Comparison of ENCODE assay signal across 13 mouse cellular contexts in the genomic region with DNA sequence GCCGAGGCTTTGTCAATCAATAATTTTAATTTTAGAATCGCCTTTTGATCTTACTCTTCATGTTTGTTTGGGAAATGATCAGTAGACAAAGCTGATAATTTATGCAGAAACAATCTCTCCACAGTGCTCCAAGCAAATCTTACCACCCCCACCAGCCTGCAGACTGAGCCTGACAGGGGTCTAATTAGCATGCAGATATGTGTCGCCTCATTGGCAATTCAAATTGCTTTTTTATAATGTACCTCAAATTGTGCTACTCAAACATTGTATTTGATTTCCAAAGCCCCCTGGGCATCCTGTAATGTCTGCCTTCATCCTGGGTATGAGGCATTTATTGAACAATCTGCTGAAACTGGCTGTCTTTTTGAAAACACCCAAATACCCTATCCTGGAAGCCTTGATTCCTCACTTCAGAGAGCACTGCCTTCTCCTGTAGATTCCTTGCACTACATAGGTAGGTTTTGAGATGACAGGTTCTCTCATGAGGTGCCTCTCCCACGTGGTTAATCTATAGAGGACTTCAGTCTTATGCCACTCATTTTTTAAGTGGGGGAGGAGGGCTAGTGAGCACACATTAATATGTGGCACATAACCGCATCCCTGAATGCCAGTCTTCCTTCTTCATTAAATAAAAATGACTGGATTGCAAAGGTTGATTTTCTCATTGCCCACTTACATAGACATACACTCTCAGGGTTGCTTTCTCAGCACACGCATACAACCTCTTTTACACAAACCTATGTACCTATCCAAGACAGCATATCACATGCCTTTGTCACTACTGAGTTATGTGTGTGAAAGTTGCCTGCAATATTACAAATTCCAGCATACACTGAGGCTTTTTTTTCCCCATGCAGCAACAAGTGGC.
DNase-seq lines count a peak whose midpoint lies in the region; ATAC-seq lines count a peak whose summit lies in the region.
"Had no signal": no experiment of that assay in that cellular context is flagged by ENCODE, and none has a peak within 500 bp of the region (broad histone marks: within the 10 kb centered on the region; RNA-seq: fewer than 3 reads in every experiment).

No protein-coding gene starts in this region.

- H3K4me1 ChIP-seq in forebrain, embryonic 15.5 days, result peaks cover 39% of the 10 kb centered on the region
- peaks cover 19% of the 10 kb centered on the region for H3K4me1 ChIP-seq in midbrain, embryonic 12.5 days
- H3K4me1 ChIP-seq in kidney, embryonic 16.5 days (ENCODE audit: insufficient read depth, low read length), result no peaks in the 10 kb centered on the region
- H3K4me1 ChIP-seq: heart, embryonic 13.5 days had no signal

- H3K4me2 ChIP-seq in forebrain, embryonic 15.5 days (replicated peaks), result peak overlapping the region; percentile 48
- H3K4me2 ChIP-seq in midbrain, embryonic 12.5 days (replicated peaks), result peak overlapping the region; percentile 15; the same call in 1 of the 2 replicates
- no peak overlapping the region for H3K4me2 ChIP-seq in kidney, embryonic 16.5 days (replicated peaks; ENCODE audit: low read depth, low read length)
- H3K4me2 ChIP-seq: heart, embryonic 13.5 days had no signal

- H3K4me3 ChIP-seq in forebrain, embryonic 15.5 days, result peak overlapping the region; percentile 37
- H3K4me3 ChIP-seq in midbrain, embryonic 12.5 days, result no peak overlapping the region
- no peak overlapping the region for H3K4me3 ChIP-seq in kidney, embryonic 16.5 days (ENCODE audit: low read length)
- H3K4me3 ChIP-seq: erythroblast, embryonic 14.5 days; heart, embryonic 13.5 days had no signal

- peak overlapping the region; percentile 60 for H3K27ac ChIP-seq in forebrain, embryonic 15.5 days (replicated peaks)
- H3K27ac ChIP-seq in midbrain, embryonic 12.5 days (replicated peaks), result peak overlapping the region; percentile 58
- H3K27ac ChIP-seq in kidney, embryonic 16.5 days (ENCODE audit: low read length), result no peak overlapping the region
- H3K27ac ChIP-seq: heart, embryonic 13.5 days; kidney, postnatal 0 days had no signal

- ATAC-seq in forebrain, embryonic 15.5 days (replicated peaks), result peak; percentile 84
- peak; percentile 82 for ATAC-seq in midbrain, embryonic 12.5 days (ENCODE audit: low FRiP score, low read depth)
- no peak for ATAC-seq in kidney, embryonic 16.5 days (ENCODE audit: low FRiP score, low TSS enrichment)
- ATAC-seq: inflammation-experienced regulatory T-cells, adult 6 months had no signal

- H3K9me3 ChIP-seq in forebrain, embryonic 15.5 days, result no peaks in the 10 kb centered on the region
- H3K9me3 ChIP-seq in midbrain, embryonic 12.5 days, result no peaks in the 10 kb centered on the region
- no peaks in the 10 kb centered on the region; the same call in 1 of the 2 replicates for H3K9me3 ChIP-seq in kidney, embryonic 16.5 days (ENCODE audit: low read length)
- H3K9me3 ChIP-seq: heart, embryonic 13.5 days had no signal

- no peaks in the 10 kb centered on the region for H3K27me3 ChIP-seq in forebrain, embryonic 15.5 days
- no peaks in the 10 kb centered on the region for H3K27me3 ChIP-seq in midbrain, embryonic 12.5 days
- no peaks in the 10 kb centered on the region for H3K27me3 ChIP-seq in kidney, embryonic 16.5 days (ENCODE audit: insufficient read depth, low read length)
- H3K27me3 ChIP-seq: heart, embryonic 13.5 days had no signal

- DNase-seq in cerebellum, postnatal 10 days, result peak; percentile 1 to 3
- DNase-seq in cerebellum, adult 18-20 months, result no peak
- peak; percentile 4 for DNase-seq in brain, adult 2 months (ENCODE audit: low read depth, low spot score)
- no peak for DNase-seq in embryo, embryonic 10.5 days (ENCODE audit: low spot score)
- no peak for DNase-seq in ovary, postnatal 14 days (ENCODE audit: low spot score)
- DNase-seq: adrenal gland, adult 2 months had no signal

- no peaks in the 10 kb centered on the region for H3K36me3 ChIP-seq in forebrain, embryonic 15.5 days
- H3K36me3 ChIP-seq in midbrain, embryonic 12.5 days, result no peaks in the 10 kb centered on the region
- H3K36me3 ChIP-seq in kidney, embryonic 16.5 days (ENCODE audit: insufficient read depth, low read length), result no peaks in the 10 kb centered on the region
- H3K36me3 ChIP-seq: heart, embryonic 13.5 days had no signal

- H3K9ac ChIP-seq in forebrain, embryonic 15.5 days (replicated peaks), result 0 out of 2 replicates have a peak overlapping the region, but pooled peaks have one; percentile 20
- no peak overlapping the region for H3K9ac ChIP-seq in midbrain, embryonic 12.5 days (replicated peaks)
- H3K9ac ChIP-seq in kidney, embryonic 16.5 days (replicated peaks; ENCODE audit: low read length), result no peak overlapping the region
- H3K9ac ChIP-seq: heart, embryonic 13.5 days had no signal

- WGBS in forebrain, embryonic 15.5 days, result 6% methylated on average over 6 of the region's 6 CpGs
- WGBS in midbrain, embryonic 12.5 days, result 44% methylated on average over 6 of the region's 6 CpGs
- 63% methylated on average over 6 of the region's 6 CpGs for WGBS in kidney, embryonic 16.5 days

Comparison
In these comparisons a context has a peak if more than half of its experiments do, and no peak if none do; other contexts are left out.
1. DNase-seq: peak in cerebellum, postnatal 10 days (2 of 2) and brain, adult 2 months (single experiment); none in cerebellum, adult 18-20 months (0 of 2), embryo, embryonic 10.5 days (single experiment) and ovary, postnatal 14 days (single experiment).